Mouse (Mus musculus) cortical plate, adult 2 months (tissue): ENCODE measurements around the gene Elk3. TPM values are rescaled to one million over a fixed set of nuclear protein-coding genes. Genes with fewer than 3 reads are reported as not detected.

Experiments used
- H3K27ac ChIP-seq: fragments of 200-500 bp; 2 replicates; pipeline ENCODE4 v1.5.1; 2012; ENCODE audit warnings: low read length, control low read depth, inconsistent platforms; ENCODE audit not compliant: insufficient read depth
- H3K4me1 ChIP-seq: fragments of 200-500 bp; 2 replicates; pipeline ENCODE4 v1.6.1; 2011; ENCODE audit warnings: low read length; ENCODE audit not compliant: control insufficient read depth, insufficient read depth
- H3K4me3 ChIP-seq: fragments of 200-500 bp; 2 replicates; pipeline ENCODE4 v1.5.1; 2011; ENCODE audit warnings: mild to moderate bottlenecking, low read length, control low read depth; ENCODE audit not compliant: insufficient read depth
- CTCF ChIP-seq: fragments of 200-500 bp; IDR thresholded peaks from 2 replicates; pipeline ENCODE4 v1.5.1; 2011; ENCODE audit warnings: mild to moderate bottlenecking, control low read depth, low read length; ENCODE audit not compliant: insufficient read depth; ENCODE audit errors: extremely low read depth
- POLR2A ChIP-seq: fragments of 200-500 bp; IDR thresholded peaks from 2 replicates; pipeline ENCODE4 v1.6.1; 2011; ENCODE audit warnings: mild to moderate bottlenecking, low read length, control low read depth; ENCODE audit not compliant: insufficient read depth; ENCODE audit errors: extremely low read depth
- polyA plus RNA-seq: library from polyadenylated mRNA; depleted of rRNA; stranded (reverse); fragments of >200 nt; gene quantifications from 2 replicates; pipeline ENCODE4 v1.2.3, GENCODE M21; 2012

Elk3 gene
- polyA plus RNA-seq, 1 experiment = 6.9 TPM

DNA sequence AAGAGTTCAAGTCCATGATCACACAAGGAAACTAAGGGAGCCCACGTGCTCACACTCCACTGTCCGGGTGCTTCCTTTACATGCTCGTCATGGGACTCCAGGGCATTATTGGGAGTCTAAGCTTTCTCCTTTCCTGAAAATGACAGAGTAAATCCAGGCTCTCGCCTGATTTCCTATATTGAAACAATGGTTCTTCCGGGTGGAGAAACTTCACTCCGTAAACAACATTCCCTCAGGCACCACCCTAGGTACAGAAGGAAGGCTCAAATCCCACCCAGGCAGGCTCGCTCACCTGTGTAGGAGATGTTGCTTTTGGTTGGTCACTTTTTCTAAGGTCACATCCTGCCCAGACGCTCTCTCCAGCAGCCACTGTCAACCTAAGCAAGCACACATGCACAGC, 9.1 kb downstream of the Elk3 start:
- Histone ChIP-seq H3K4me3 (no peak overlapping the region), H3K27ac (no peak overlapping the region; the same call in 1 of the 2 replicates), H3K4me1 (no peaks in the 10 kb centered on the region)
- TF ChIP-seq POLR2A (no peak), CTCF (no peak)

DNA sequence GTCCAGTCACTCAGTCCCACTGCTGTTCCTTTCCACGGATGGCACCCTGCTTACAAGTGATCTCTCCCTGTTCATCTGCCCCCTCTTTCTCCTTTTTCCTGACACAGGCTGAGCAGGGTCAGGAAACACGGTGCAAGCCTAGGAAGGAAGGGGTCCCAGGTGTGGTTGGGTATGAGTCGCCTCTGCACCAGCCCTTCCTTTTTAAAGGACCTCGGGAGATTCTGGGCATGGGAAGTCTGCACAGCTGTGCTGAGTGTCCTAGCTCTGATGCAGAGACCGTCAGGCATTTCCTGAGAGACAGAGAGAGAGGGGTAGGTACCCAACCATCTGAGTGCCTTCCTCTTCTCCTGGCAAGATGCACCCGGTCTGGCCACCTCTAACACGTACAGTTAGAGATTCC, 12.7 kb downstream of the Elk3 start:
- TF ChIP-seq POLR2A (no peak), CTCF (no peak)
- H3K4me1 ChIP-seq = no peaks in the 10 kb centered on the region
- no peak overlapping the region for H3K4me3 ChIP-seq
- H3K27ac ChIP-seq = no peak overlapping the region

DNA sequence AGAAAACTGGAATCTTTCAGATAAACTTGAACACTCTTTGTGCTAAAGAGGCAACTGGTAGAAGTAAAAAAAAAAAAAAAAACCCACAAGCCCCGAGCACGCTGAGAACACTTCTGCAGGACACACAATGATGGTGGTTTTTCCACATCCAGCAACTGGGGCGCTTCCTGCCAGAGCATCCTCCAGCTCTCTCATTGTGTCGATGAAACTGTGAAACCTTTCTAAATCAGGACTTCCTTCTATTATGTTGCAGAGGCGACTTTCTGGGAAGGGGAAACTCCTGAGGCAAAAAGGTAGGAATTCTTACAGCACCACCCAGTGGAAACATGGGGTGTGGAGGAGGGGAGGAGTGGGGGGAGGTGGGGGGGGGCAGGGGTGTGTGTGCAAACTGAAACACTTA, 13.2 kb downstream of the Elk3 start:
- H3K4me1 ChIP-seq = no peaks in the 10 kb centered on the region
- TF ChIP-seq POLR2A (no peak), CTCF (no peak)
- no peak overlapping the region for H3K27ac ChIP-seq
- no peak overlapping the region for H3K4me3 ChIP-seq

DNA sequence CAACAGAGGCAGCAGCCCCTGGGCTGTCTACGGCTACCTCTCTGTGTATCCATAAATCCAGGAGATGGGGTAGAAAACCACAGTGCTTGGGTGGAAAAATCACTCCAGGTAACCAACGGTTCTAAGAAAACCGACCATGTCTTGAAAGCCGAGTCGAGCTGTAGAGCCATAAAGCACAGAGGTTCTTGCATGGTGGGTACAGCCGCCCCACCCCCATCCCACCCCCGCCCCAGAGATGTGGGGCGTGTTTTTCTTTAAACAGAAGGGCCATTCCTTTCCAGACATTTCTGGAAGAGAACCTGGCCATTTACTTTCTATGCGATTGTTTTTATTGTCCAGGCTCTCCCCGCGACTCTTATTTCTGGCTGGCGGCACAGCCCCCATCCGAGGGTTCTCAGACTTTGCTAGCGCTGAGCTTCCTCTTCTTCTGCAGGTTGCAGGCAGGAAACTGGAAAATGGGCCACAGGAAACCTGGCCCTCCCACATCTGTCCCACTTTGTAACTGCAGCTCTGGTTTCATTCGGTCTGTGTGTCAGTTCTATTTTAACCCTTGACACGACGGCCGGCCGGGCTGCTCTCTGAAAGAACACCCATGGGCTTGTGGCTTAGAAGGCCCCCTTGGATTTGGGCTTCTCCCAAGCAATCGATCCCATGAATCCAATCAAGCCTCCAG, 16.3 kb downstream of the Elk3 start:
- peak overlapping the region; percentile 39; the same call in 1 of the 2 replicates for H3K27ac ChIP-seq

DNA sequence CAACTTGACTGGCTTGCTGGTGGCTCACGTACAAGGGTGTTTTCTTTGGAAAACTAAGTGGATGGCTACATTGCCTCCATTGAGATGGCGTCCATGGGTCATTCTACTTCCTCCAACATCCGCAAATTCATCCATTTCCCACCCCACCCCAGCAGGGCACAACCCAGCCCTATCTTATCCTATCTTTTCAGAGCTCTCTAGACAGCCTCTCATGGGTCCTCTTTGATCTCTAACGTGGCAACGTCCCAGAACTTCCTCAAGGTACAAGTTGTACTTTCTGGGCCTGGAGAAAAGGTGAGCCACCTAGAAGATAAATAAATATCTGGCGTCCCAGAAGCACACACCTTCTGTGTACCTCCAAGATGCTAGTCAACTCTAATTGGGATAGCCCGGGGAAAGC, 17.3 kb downstream of the Elk3 start:
- TF ChIP-seq CTCF = no peak
- no peak for TF ChIP-seq POLR2A
- H3K4me1 ChIP-seq = no peaks in the 10 kb centered on the region
- H3K4me3 ChIP-seq = no peak overlapping the region
- no peak overlapping the region for H3K27ac ChIP-seq

More for the DNA sequence above, 16.3 kb downstream of the Elk3 start:
- TF ChIP-seq CTCF = no peak
- no peak for TF ChIP-seq POLR2A
- Histone ChIP-seq H3K4me1 (no peaks in the 10 kb centered on the region), H3K4me3 (no peak overlapping the region)

DNA sequence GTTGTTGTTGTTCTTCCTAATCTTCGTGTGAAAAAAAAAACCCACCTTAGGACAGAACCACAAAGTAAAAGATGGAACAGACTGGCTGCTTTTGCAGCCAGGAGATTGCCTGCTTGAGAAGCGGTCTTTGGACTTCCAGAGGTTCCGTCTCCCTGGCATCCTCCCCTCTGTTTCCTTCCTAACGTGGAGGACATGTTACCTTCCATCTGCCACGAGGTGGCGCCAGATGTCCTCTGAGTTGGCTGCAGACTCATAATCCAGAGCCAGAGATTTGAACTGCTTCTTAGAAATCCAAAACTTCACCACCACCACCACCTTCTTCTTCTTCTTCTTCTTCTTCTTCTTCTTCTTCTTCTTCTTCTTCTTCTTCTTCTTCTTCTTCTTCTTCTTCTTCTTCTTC, 19.1 kb downstream of the Elk3 start:
- Histone ChIP-seq H3K4me3 (no peak overlapping the region), H3K27ac (no peak overlapping the region), H3K4me1 (no peaks in the 10 kb centered on the region)
- TF ChIP-seq POLR2A (no peak), CTCF (peak; percentile 95)

DNA sequence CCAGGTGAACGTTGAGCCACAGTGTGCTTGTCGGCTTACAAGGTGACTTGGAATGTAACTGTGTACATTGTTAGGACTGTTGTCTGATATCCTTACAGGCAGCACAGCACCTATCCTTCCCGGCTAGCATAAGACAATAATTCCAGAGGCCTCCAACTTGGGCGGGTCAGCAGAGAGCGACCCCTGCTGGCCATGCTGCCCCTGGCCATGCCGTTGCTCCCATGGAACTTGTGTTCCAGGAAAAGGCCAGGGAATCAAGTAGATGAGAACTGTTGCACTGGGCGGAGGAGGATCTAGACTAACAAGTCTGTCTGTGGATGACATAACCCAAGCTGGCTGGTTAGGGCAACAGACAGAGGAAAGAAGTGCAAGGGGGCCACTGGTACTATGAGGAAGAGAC, 19.6 kb downstream of the Elk3 start:
- peak; percentile 57 for TF ChIP-seq CTCF
- TF ChIP-seq POLR2A = no peak
- Histone ChIP-seq H3K27ac (no peak overlapping the region), H3K4me3 (no peak overlapping the region), H3K4me1 (no peaks in the 10 kb centered on the region)

DNA sequence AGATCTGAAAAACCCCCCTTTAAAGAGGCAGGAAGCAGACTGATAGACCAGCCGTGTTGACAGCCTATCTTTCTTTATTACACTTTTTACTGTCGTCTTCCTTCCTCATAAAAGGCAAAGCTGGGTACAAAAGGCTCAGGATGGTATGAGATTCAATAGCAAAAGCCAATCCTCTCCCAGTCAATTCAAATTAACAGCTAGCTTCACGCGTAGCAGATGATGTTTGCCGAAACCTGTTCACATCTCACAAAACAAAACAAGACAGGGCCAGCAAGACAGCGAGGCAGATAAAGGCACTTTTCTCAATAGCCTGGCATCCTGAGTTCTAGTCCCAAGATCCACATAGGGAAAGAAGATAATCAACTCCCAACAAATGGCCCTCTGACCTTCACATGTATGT, 21.5 kb downstream of the Elk3 start:
- no peak overlapping the region for H3K4me3 ChIP-seq
- H3K4me1 ChIP-seq = no peaks in the 10 kb centered on the region
- no peak for TF ChIP-seq POLR2A
- TF ChIP-seq CTCF = no peak
- H3K27ac ChIP-seq = no peak overlapping the region

DNA sequence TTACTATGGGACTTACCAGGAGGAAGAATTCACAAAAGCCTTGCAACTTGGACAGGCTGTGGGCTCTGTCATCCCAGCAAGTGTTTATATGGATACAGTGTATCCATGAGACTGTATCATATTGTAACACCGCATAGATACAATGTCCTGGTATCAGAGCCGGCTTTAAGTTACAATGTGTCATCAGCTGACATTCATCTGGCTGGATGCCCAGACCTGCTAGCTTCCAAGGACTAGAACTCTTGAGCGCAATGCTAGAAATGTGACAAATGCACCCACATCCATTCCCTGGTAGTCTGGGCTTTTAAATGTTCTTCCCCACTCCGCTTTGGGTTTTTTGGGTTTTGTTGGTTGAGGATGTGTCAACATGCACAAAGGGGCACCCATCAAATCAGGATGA, 22.6 kb downstream of the Elk3 start:
- Histone ChIP-seq H3K4me3 (no peak overlapping the region), H3K4me1 (no peaks in the 10 kb centered on the region), H3K27ac (no peak overlapping the region)
- TF ChIP-seq CTCF (no peak), POLR2A (no peak)

DNA sequence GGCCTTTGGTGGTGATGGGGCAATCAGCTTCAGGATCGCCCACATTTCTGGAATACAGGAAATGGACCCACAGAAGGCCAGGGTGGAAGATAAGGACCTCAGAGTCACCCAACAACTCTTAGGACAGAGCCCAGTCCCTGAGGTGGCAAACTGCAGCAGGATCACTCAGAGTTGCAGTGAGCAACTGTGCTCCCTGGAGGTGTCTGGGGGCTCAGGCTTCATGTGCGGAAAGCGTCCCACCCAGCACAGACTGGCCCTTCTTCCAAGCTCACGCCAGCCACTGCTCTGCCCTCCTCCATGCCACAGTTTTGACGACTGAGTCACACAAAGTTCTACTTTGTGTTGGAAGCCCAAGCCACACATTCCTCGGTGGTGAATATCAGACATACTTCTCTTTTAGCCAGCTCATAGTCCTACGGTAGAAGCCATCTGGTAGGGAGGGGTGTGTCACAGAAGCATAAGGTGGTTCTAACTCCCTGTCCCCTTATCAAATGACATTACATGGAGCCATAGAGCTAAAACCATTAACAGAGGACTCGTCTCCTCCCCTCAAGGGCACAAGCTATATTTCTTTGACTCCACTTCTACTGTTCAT, 23.3 kb downstream of the Elk3 start:
- H3K27ac ChIP-seq = no peak overlapping the region
- H3K4me3 ChIP-seq = no peak overlapping the region
- no peaks in the 10 kb centered on the region for H3K4me1 ChIP-seq
- no peak for TF ChIP-seq CTCF
- no peak for TF ChIP-seq POLR2A
